Mouse (Mus musculus): ENCODE data around the gene Idua. TPM values are rescaled to one million over a fixed set of nuclear protein-coding genes. Genes with fewer than 3 reads are reported as not detected.
A peak's percentile ranks its signal among the peaks of the same experiment; 100 is the strongest.

Idua gene
- polyA plus RNA-seq, 1 experiment from 2014 or later, result 10.1 TPM

DNA sequence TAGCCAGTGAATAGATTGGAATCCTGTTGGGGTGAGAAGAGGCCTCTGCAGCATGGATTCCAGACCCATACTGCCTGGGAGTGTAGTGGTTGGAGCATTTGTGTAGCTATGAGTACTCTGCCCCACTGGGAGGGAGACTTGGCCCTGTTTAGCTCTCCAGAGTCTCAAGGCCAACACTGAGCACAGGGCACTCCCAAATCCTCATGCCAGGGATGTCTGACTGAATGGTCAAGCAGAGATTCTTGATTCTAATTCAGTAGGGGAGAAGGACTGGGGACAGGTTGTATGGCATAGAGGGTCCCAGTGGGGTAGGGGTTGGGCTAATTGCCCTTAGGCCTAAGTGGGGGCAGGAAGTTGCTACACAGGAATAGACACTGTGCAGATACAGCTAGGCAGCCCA is 53.6 kb downstream of the Idua start:
- Histone ChIP-seq H3K4me1 (replicated peaks; ENCODE audit: control insufficient read depth, insufficient read depth, low read length) (peaks cover 5% of the 10 kb centered on the region), H3K4me3 (ENCODE audit: low read depth, low read length) (no peak overlapping the region), H3K27me3 (replicated peaks; ENCODE audit: control insufficient read depth, insufficient read depth, low read length) (no peaks in the 10 kb centered on the region), H3K4me2 (no peak overlapping the region), H3K27ac (ENCODE audit: low read depth, low read length) (no peak overlapping the region), H3K36me3 (ENCODE audit: control insufficient read depth, insufficient read depth, low read length) (no peaks in the 10 kb centered on the region), H3K9ac (ENCODE audit: low read depth, low read length) (no peak overlapping the region), H3K9me3 (ENCODE audit: control insufficient read depth, low read length) (no peaks in the 10 kb centered on the region)
- ATAC-seq (replicated peaks; ENCODE audit: low FRiP score), result no peak
- no peak for DNase-seq (ENCODE audit: low spot score)

DNA sequence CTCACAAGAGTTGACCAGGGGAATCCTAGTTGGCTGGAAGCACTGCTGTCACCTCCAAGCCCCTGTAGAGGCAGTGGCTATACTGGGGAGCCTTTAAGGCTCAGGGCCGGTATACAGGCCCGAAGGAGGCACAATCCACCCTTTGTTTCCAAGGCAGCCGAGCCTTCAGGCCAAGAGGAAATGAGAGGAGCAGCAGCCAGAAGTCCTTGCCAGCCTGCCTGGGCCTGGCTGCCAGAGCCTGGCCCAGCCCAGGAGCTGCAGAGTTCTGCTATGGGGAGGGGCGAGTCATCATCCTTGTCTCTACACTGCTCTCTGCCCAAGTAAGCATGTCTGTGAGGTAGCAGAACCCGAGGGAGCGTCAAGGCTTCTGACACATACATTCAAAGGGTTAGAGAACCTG is 54.0 kb downstream of the Idua start:
- 66% methylated on average over 6 of the region's 6 CpGs for WGBS
- ATAC-seq (replicated peaks; ENCODE audit: low FRiP score) (no peak), DNase-seq (ENCODE audit: low spot score) (no peak)

DNA sequence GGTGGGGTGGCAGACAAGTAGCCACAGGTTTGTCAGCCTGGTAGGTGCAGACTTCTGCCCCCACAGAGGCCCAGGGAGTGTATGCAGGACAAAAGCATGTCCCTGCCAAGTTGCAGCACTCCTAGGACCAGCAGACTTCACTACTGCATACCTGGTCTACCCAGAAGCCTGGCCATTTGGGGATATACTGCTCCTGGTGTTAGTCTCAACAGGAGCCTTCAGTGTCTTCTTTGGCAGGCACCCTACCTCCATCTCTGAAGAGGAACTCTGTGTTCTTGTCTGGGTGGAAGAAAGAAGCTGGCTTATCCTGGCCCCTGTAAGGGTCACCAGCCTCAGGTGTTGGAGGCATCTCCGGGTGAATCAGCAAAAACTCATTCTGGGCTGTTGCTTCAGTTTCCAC is 55.8 kb downstream of the Idua start:
- ATAC-seq (replicated peaks; ENCODE audit: low FRiP score), result no peak

More for the DNA sequence above, 54.0 kb downstream of the Idua start:
- Histone ChIP-seq H3K9me3 (ENCODE audit: control insufficient read depth, low read length) (no peaks in the 10 kb centered on the region), H3K4me1 (replicated peaks; ENCODE audit: control insufficient read depth, insufficient read depth, low read length) (0 out of 2 replicates have a peak, but pooled peaks cover 2% of the 10 kb centered on the region), H3K36me3 (ENCODE audit: control insufficient read depth, insufficient read depth, low read length) (no peaks in the 10 kb centered on the region), H3K27ac (ENCODE audit: low read depth, low read length) (no peak overlapping the region), H3K4me3 (ENCODE audit: low read depth, low read length) (no peak overlapping the region), H3K4me2 (no peak overlapping the region), H3K27me3 (replicated peaks; ENCODE audit: control insufficient read depth, insufficient read depth, low read length) (no peaks in the 10 kb centered on the region), H3K9ac (ENCODE audit: low read depth, low read length) (no peak overlapping the region)

DNA sequence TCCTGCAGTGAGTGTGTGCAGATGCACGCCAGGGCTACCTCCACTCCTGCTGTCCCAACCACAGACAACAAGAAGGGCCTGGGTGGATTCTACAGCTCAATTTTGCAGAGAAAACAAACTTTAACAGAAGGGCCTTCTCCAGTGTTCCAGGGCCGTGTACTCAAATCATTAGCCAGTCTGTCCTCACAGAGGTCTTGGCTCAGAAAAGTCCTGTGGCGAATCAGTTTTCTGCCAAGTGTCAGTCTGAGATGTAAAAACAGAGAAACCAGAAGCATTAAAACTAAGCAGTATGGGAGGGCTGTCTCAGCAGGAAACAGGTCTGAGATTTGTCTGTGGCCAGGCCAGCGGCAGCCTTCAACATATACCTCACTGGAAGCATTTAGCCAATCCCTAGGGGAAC is 57.9 kb downstream of the Idua start:
- H3K9ac ChIP-seq (ENCODE audit: low read depth, low read length), result no peak overlapping the region
- H3K9me3 ChIP-seq (ENCODE audit: control insufficient read depth, low read length), result no peaks in the 10 kb centered on the region
- H3K27me3 ChIP-seq (replicated peaks; ENCODE audit: control insufficient read depth, insufficient read depth, low read length), result no peaks in the 10 kb centered on the region
- ATAC-seq (replicated peaks; ENCODE audit: low FRiP score) (no peak), DNase-seq (ENCODE audit: low spot score) (no peak)
- WGBS, result 63% methylated on average over 4 of the region's 4 CpGs
- no peak overlapping the region for H3K4me3 ChIP-seq (ENCODE audit: low read depth, low read length)
- no peaks in the 10 kb centered on the region for H3K36me3 ChIP-seq (ENCODE audit: control insufficient read depth, insufficient read depth, low read length)
- H3K27ac ChIP-seq (ENCODE audit: low read depth, low read length), result no peak overlapping the region
- H3K4me1 ChIP-seq (replicated peaks; ENCODE audit: control insufficient read depth, insufficient read depth, low read length), result no peaks in the 10 kb centered on the region
- H3K4me2 ChIP-seq, result no peak overlapping the region

More for the DNA sequence above, 55.8 kb downstream of the Idua start:
- Histone ChIP-seq H3K9me3 (ENCODE audit: control insufficient read depth, low read length) (no peaks in the 10 kb centered on the region), H3K36me3 (ENCODE audit: control insufficient read depth, insufficient read depth, low read length) (no peaks in the 10 kb centered on the region), H3K4me2 (no peak overlapping the region), H3K4me1 (replicated peaks; ENCODE audit: control insufficient read depth, insufficient read depth, low read length) (no peaks in the 10 kb centered on the region), H3K9ac (ENCODE audit: low read depth, low read length) (no peak overlapping the region), H3K4me3 (ENCODE audit: low read depth, low read length) (no peak overlapping the region), H3K27ac (ENCODE audit: low read depth, low read length) (no peak overlapping the region), H3K27me3 (replicated peaks; ENCODE audit: control insufficient read depth, insufficient read depth, low read length) (no peaks in the 10 kb centered on the region)
- 66% methylated on average over 1 of the region's 1 CpGs for WGBS
- no peak for DNase-seq (ENCODE audit: low spot score)

DNA sequence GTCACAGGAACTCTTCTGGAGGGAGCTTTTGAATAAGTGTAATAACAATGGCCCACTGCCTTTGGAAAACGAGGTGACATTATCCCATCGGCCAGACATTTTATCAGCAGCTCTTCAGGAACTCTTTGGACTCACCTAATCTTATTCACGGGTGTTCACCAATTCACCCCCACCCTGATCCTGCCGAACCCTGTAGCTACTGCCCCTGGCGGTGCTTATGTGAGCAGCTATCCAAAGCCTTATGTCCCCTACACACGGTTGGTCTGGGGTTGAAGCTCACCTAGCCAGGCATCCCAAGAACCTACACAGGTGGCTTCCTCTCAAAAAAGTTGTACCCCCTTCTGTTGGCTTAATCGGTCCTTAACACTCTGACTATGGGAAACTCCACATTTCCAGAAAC is 59.6 kb downstream of the Idua start:
- 51% methylated on average over 7 of the region's 7 CpGs for WGBS
- ATAC-seq (replicated peaks; ENCODE audit: low FRiP score) (peak; percentile 61), DNase-seq (ENCODE audit: low spot score) (no peak)
- Histone ChIP-seq H3K4me3 (ENCODE audit: low read depth, low read length) (no peak overlapping the region), H3K9ac (ENCODE audit: low read depth, low read length) (no peak overlapping the region), H3K4me2 (no peak overlapping the region), H3K4me1 (replicated peaks; ENCODE audit: control insufficient read depth, insufficient read depth, low read length) (no peaks in the 10 kb centered on the region), H3K9me3 (ENCODE audit: control insufficient read depth, low read length) (no peaks in the 10 kb centered on the region), H3K36me3 (ENCODE audit: control insufficient read depth, insufficient read depth, low read length) (no peaks in the 10 kb centered on the region), H3K27ac (ENCODE audit: low read depth, low read length) (no peak overlapping the region), H3K27me3 (replicated peaks; ENCODE audit: control insufficient read depth, insufficient read depth, low read length) (no peaks in the 10 kb centered on the region)

DNA sequence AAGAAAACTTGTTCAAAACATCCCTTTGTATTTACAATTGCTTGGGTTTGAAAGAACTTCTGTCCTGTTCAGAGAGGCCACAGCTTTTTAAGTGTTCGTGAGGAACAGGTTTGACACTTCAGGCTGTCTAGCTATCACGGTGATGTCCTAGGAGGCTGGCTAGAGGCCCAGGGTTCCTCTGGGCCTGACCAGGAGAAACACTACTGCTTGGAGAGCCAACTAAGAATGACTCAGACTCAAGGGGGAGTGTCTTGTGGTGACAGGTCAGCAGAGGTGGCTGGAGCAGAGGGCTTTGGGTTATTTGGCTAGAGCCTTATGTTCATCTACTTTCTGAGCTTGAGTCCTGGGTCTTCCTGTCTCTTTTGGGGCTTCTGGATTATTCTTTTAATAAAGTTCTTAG is 63.9 kb downstream of the Idua start:
- H3K9ac ChIP-seq (ENCODE audit: low read depth, low read length), result no peak overlapping the region
- no peaks in the 10 kb centered on the region; the same call in 1 of the 2 replicates for H3K27me3 ChIP-seq (replicated peaks; ENCODE audit: control insufficient read depth, insufficient read depth, low read length)
- no peaks in the 10 kb centered on the region for H3K4me1 ChIP-seq (replicated peaks; ENCODE audit: control insufficient read depth, insufficient read depth, low read length)
- H3K9me3 ChIP-seq (ENCODE audit: control insufficient read depth, low read length), result no peaks in the 10 kb centered on the region
- ATAC-seq (replicated peaks; ENCODE audit: low FRiP score), result no peak
- H3K4me3 ChIP-seq (ENCODE audit: low read depth, low read length), result no peak overlapping the region
- H3K27ac ChIP-seq (ENCODE audit: low read depth, low read length), result no peak overlapping the region
- DNase-seq (ENCODE audit: low spot score), result no peak
- WGBS, result 61% methylated on average over 2 of the region's 2 CpGs
- H3K36me3 ChIP-seq (ENCODE audit: control insufficient read depth, insufficient read depth, low read length), result no peaks in the 10 kb centered on the region
- H3K4me2 ChIP-seq, result no peak overlapping the region

DNA sequence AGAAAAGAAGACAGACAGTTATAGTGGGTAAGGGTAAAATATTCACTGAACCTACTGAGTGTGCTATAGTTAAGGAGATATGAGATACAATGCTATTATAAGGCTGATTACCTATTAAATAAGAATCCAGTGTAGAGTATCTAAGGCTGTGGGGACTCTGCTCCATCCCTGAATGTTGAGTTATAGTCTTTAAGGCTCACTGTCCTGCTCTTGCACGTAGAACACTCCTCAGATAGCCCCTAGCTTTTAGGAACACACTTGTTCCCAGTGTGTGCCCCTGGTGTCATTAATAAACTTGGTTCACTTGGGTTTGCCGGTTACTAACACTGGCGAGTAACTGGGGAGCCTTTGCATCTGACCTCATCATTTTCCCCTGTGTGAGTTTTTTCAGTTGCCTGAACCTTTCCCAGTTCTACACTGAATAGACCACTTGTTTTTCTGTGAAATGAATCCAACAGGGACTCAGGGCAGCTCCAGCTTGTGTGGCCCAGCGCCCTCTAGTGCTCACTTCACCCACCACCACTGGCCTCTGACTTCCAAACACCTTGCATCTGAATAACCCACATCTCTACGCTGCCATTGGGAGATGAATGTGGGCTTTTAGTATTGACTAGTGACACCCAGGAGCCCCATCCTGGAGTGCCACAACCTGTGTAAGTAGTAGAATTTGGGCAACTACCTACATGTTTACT is 66.6 kb downstream of the Idua start:
- peak; percentile 70 for DNase-seq (ENCODE audit: low spot score)
- H3K4me2 ChIP-seq, result no peak overlapping the region
- H3K4me1 ChIP-seq (replicated peaks; ENCODE audit: control insufficient read depth, insufficient read depth, low read length), result no peaks in the 10 kb centered on the region
- H3K27ac ChIP-seq (ENCODE audit: low read depth, low read length), result no peak overlapping the region
- no peaks in the 10 kb centered on the region; the same call in 1 of the 2 replicates for H3K27me3 ChIP-seq (replicated peaks; ENCODE audit: control insufficient read depth, insufficient read depth, low read length)
- peak; percentile 82 for ATAC-seq (replicated peaks; ENCODE audit: low FRiP score)
- H3K4me3 ChIP-seq (ENCODE audit: low read depth, low read length), result no peak overlapping the region
- no peaks in the 10 kb centered on the region for H3K36me3 ChIP-seq (ENCODE audit: control insufficient read depth, insufficient read depth, low read length)
- no peaks in the 10 kb centered on the region for H3K9me3 ChIP-seq (ENCODE audit: control insufficient read depth, low read length)
- H3K9ac ChIP-seq (ENCODE audit: low read depth, low read length), result no peak overlapping the region
- WGBS, result 24% methylated on average over 5 of the region's 5 CpGs

DNA sequence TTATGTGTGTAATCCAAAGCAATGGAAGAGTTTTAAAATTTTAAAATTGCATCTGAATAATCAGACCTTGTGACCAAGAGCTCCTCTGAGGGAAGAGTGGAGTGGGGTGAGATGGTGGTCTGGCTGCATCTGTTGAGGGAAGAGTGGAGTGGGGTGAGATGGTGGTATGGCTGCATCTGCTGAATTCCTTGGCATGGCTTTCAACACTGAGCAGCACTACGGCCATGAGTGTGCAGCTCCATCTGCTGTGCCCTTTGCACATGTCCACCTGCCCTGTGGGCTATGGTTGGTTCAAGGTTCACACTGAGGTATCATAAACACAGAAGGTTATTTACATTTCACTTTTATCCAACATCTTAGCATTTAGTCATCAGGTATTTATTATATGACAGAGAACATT is 67.3 kb downstream of the Idua start:
- Histone ChIP-seq H3K4me2 (no peak overlapping the region), H3K36me3 (ENCODE audit: control insufficient read depth, insufficient read depth, low read length) (no peaks in the 10 kb centered on the region), H3K9me3 (ENCODE audit: control insufficient read depth, low read length) (no peaks in the 10 kb centered on the region), H3K4me3 (ENCODE audit: low read depth, low read length) (no peak overlapping the region), H3K9ac (ENCODE audit: low read depth, low read length) (no peak overlapping the region), H3K27me3 (replicated peaks; ENCODE audit: control insufficient read depth, insufficient read depth, low read length) (no peaks in the 10 kb centered on the region; the same call in 1 of the 2 replicates), H3K4me1 (replicated peaks; ENCODE audit: control insufficient read depth, insufficient read depth, low read length) (no peaks in the 10 kb centered on the region), H3K27ac (ENCODE audit: low read depth, low read length) (no peak overlapping the region)
- 90% methylated on average over 1 of the region's 1 CpGs for WGBS
- ATAC-seq (replicated peaks; ENCODE audit: low FRiP score), result 0 out of 2 replicates have a peak, but pooled peaks have one; percentile 20
- DNase-seq (ENCODE audit: low spot score), result no peak
